Mouse (Mus musculus) ES-E14 (cell line): Measurements from ENCODE around the gene Cacna1i. TPM values are rescaled to one million over a fixed set of nuclear protein-coding genes. Genes with fewer than 3 reads are reported as not detected.

ENCODE experiments used
- DNase-seq: peaks from one replicate; pipeline ENCODE4 v3.0.0-alpha.2; 2013; ENCODE audit warnings: low read depth, low spot score
- H3K27ac ChIP-seq: 2 replicates; pipeline ENCODE4 v1.5.1; 2012; ENCODE audit warnings: low read depth, mild to moderate bottlenecking, low read length, moderate library complexity, mixed read lengths; ENCODE audit not compliant: poor library complexity, insufficient read depth, severe bottlenecking
- H3K36me3 ChIP-seq: 2 replicates; pipeline ENCODE4 v1.6.1; 2012; ENCODE audit warnings: mild to moderate bottlenecking, low read length, moderate library complexity, mixed read lengths; ENCODE audit not compliant: control insufficient read depth, poor library complexity, insufficient read depth, severe bottlenecking
- H3K4me1 ChIP-seq, 2 experiments: fragments of 150-350 bp in 1 of 2; sonication (generic) in 1 of 2; 2 replicates each; pipeline ENCODE4 v1.6.1; 2012; ENCODE audit warnings: low read length in 2 of 2, mild to moderate bottlenecking in 1 of 2, mixed read lengths in 1 of 2; ENCODE audit not compliant: control insufficient read depth in 2 of 2, insufficient read depth in 2 of 2, poor library complexity in 1 of 2
- H3K4me3 ChIP-seq, 2 experiments: fragments of 150-350 bp in 1 of 2; sonication (generic) in 1 of 2; 2 replicates each; pipeline ENCODE4 v1.5.1; 2012; ENCODE audit warnings: low read length in 2 of 2, low read depth in 1 of 2, mild to moderate bottlenecking in 1 of 2, mixed read lengths in 1 of 2; ENCODE audit not compliant: insufficient read depth in 1 of 2, poor library complexity in 1 of 2, severe bottlenecking in 1 of 2
- H3K9ac ChIP-seq: 2 replicates; pipeline ENCODE4 v1.6.1; 2012; ENCODE audit warnings: low read depth, mild to moderate bottlenecking, low read length, mixed read lengths; ENCODE audit not compliant: poor library complexity, insufficient read depth, severe bottlenecking
- H3K9me3 ChIP-seq: fragments of 150-350 bp; sonication (generic); 2 replicates; pipeline ENCODE4 v1.6.1; 2012; ENCODE audit warnings: low read depth, mild to moderate bottlenecking, low read length; ENCODE audit not compliant: control insufficient read depth, insufficient read depth
- CHD2 ChIP-seq: IDR thresholded peaks from 2 replicates; pipeline ENCODE4 v1.6.1; 2014; ENCODE audit warnings: mild to moderate bottlenecking, low read depth, low read length, inconsistent platforms
- HCFC1 ChIP-seq: IDR thresholded peaks from 2 replicates; pipeline ENCODE4 v1.6.1; 2012; ENCODE audit warnings: low read length, inconsistent platforms, borderline replicate concordance; ENCODE audit not compliant: insufficient read depth
- MAFK ChIP-seq: IDR thresholded peaks from 2 replicates; pipeline ENCODE4 v1.6.1; 2014; ENCODE audit warnings: mild to moderate bottlenecking, low read depth, low read length, inconsistent platforms; ENCODE audit not compliant: insufficient read depth
- ZC3H11A ChIP-seq: IDR thresholded peaks from 2 replicates; pipeline ENCODE4 v1.6.1; 2012; ENCODE audit warnings: low read depth, mild to moderate bottlenecking, inconsistent platforms, low read length, borderline replicate concordance
- ZNF384 ChIP-seq: IDR thresholded peaks from 2 replicates; pipeline ENCODE4 v1.6.1; 2012; ENCODE audit warnings: low read depth, low read length, inconsistent platforms
- in situ Hi-C, 2 experiments: fragments of 600-800 bp; cut with MboI; formaldehyde crosslinking; loops; one replicate each; pipeline ENCODE4 v1.15.1; 2025; ENCODE audit warnings: low sequenced_read_pairs in 2 of 2, inconsistent platforms in 1 of 2; ENCODE audit not compliant: unreplicated experiment in 2 of 2
- total RNA-seq: library from RNA; depleted of rRNA; stranded (reverse); fragments of 300-350 nt; gene quantifications from 2 replicates; pipeline ENCODE4 v1.2.3, GENCODE M21; 2012

The Cacna1i gene
- total RNA-seq, 1 experiment: 1.7 TPM

- Histone ChIP-seq H3K4me3 (no peak overlapping the region), H3K9me3 (no peaks in the 10 kb centered on the region), H3K27ac (no peak overlapping the region), H3K36me3 (no peaks in the 10 kb centered on the region), H3K4me1 (no peaks in the 10 kb centered on the region), H3K9ac (no peak overlapping the region)
- in situ Hi-C loops: no loop called here
- TF ChIP-seq ZC3H11A (no peak), ZNF384 (no peak), HCFC1 (no peak), MAFK (no peak)
- DNase-seq: no peak
Measured at GRCm38 (mm10) chr15:80325207-80325606, 38.2 kb downstream of the Cacna1i start.

- no peak for DNase-seq
- no peak overlapping the region for H3K27ac ChIP-seq
- no peaks in the 10 kb centered on the region for H3K36me3 ChIP-seq
- no peaks in the 10 kb centered on the region for H3K4me1 ChIP-seq
- no peaks in the 10 kb centered on the region for H3K9me3 ChIP-seq
- H3K4me3 ChIP-seq: no peak overlapping the region
- no peak for TF ChIP-seq MAFK
- TF ChIP-seq ZNF384: no peak
- TF ChIP-seq ZC3H11A: no peak
- no peak for TF ChIP-seq CHD2
- no peak for TF ChIP-seq HCFC1
- H3K9ac ChIP-seq: no peak overlapping the region
- in situ Hi-C loops: no loop called here
Measured at GRCm38 (mm10) chr15:80325756-80326155, 38.7 kb downstream of the Cacna1i start.

- TF ChIP-seq HCFC1: no peak
- Histone ChIP-seq H3K4me3 (no peak overlapping the region), H3K27ac (no peak overlapping the region), H3K9me3 (no peaks in the 10 kb centered on the region), H3K9ac (no peak overlapping the region), H3K4me1 (no peaks in the 10 kb centered on the region), H3K36me3 (no peaks in the 10 kb centered on the region)
- in situ Hi-C loops: no loop called here
- no peak for DNase-seq
Measured at GRCm38 (mm10) chr15:80326947-80327346, 39.9 kb downstream of the Cacna1i start.

GRCm38 (mm10) chr15:80327743-80328540 is 40.9 kb downstream of the Cacna1i start:
- Histone ChIP-seq H3K27ac (no peak overlapping the region), H3K4me1 (no peaks in the 10 kb centered on the region), H3K9me3 (no peaks in the 10 kb centered on the region), H3K9ac (no peak overlapping the region), H3K36me3 (no peaks in the 10 kb centered on the region), H3K4me3 (no peak overlapping the region)
- no peak for TF ChIP-seq MAFK
- TF ChIP-seq CHD2: no peak
- DNase-seq: no peak
- in situ Hi-C loops: no loop called here

- no peak for TF ChIP-seq ZC3H11A
- no peak for TF ChIP-seq CHD2
- TF ChIP-seq ZNF384: no peak
- TF ChIP-seq MAFK: no peak
- no peak for TF ChIP-seq HCFC1
- Histone ChIP-seq H3K9me3 (no peaks in the 10 kb centered on the region), H3K4me1 (no peaks in the 10 kb centered on the region), H3K36me3 (no peaks in the 10 kb centered on the region), H3K4me3 (no peak overlapping the region), H3K9ac (no peak overlapping the region), H3K27ac (no peak overlapping the region)
- in situ Hi-C loops: no loop called here
- DNase-seq: no peak
Measured at GRCm38 (mm10) chr15:80330276-80330675, 43.2 kb downstream of the Cacna1i start.
